Mouse (Mus musculus) CH12.LX (cell line): ENCODE measurements around the gene Arid5b. TPM values are rescaled to one million over a fixed set of nuclear protein-coding genes. Genes with fewer than 3 reads are reported as not detected.

Experiments used
- DNase-seq: peaks from one replicate; pipeline ENCODE4 v3.0.0-alpha.2; 2013; ENCODE audit errors: extremely low read depth
- H3K27ac ChIP-seq: 2 replicates; pipeline ENCODE4 v1.5.1; 2012; ENCODE audit warnings: low read depth, mild to moderate bottlenecking, control low read depth, moderate library complexity; ENCODE audit not compliant: insufficient read depth
- H3K27me3 ChIP-seq: replicated peaks from 2 replicates; pipeline ENCODE3; 2012; ENCODE audit warnings: inconsistent platforms
- H3K36me3 ChIP-seq, 2 experiments: replicated peaks in 1 of 2; 2 replicates each; pipeline versions ENCODE3 to v1.6.1; 2012; ENCODE audit warnings: inconsistent platforms in 1 of 2, low read length in 1 of 2, mild to moderate bottlenecking in 1 of 2, mixed read lengths in 1 of 2, moderate library complexity in 1 of 2; ENCODE audit not compliant: control insufficient read depth in 1 of 2, insufficient read depth in 1 of 2
- H3K4me1 ChIP-seq, 2 experiments: 2 replicates each; pipeline ENCODE4 v1.6.1; 2012; ENCODE audit warnings: inconsistent platforms in 1 of 2, moderate library complexity in 1 of 2; ENCODE audit not compliant: insufficient read depth in 2 of 2, control insufficient read depth in 1 of 2
- H3K4me2 ChIP-seq: 2 replicates; pipeline ENCODE4 v1.6.1; 2012; ENCODE audit warnings: low read depth, mild to moderate bottlenecking, control low read depth; ENCODE audit not compliant: poor library complexity, insufficient read depth, severe bottlenecking
- H3K4me3 ChIP-seq, 3 experiments: fragments of 150-350 bp in 1 of 3; sonication (generic) in 1 of 3; replicated peaks in 1 of 3; 2 replicates each; pipeline versions ENCODE3 to v1.5.1; 2011 to 2012; ENCODE audit warnings: low read depth in 2 of 3, low read length in 2 of 3, mild to moderate bottlenecking in 2 of 3, moderate library complexity in 2 of 3, control low read depth in 1 of 3, improper control_type of control experiment in 1 of 3, inconsistent platforms in 1 of 3, mixed read lengths in 1 of 3; ENCODE audit not compliant: poor library complexity in 1 of 3
- H3K79me2 ChIP-seq: replicated peaks from 2 replicates; pipeline ENCODE4 v1.6.1; 2012; ENCODE audit warnings: mild to moderate bottlenecking, moderate library complexity; ENCODE audit not compliant: control insufficient read depth, poor library complexity, insufficient read depth, severe bottlenecking; ENCODE audit errors: extremely low read depth
- H3K9ac ChIP-seq: 2 replicates; pipeline ENCODE4 v1.6.1; 2012; ENCODE audit warnings: low read depth, mild to moderate bottlenecking, control low read depth, moderate library complexity; ENCODE audit not compliant: insufficient read depth
- H3K9me3 ChIP-seq: replicated peaks from 2 replicates; pipeline ENCODE3; 2012; ENCODE audit warnings: low read length, inconsistent platforms, mixed read lengths
- CHD2 ChIP-seq: IDR thresholded peaks from 2 replicates; pipeline ENCODE4 v1.6.1; 2011; ENCODE audit warnings: low read length, improper control_type of control experiment
- E2F4 ChIP-seq: IDR thresholded peaks from 2 replicates; pipeline ENCODE4 v1.6.1; 2011; ENCODE audit warnings: low read depth, low read length, improper control_type of control experiment; ENCODE audit not compliant: insufficient replicate concordance
- ELF1 ChIP-seq: IDR thresholded peaks from 2 replicates; pipeline ENCODE4 v1.6.1; 2014; ENCODE audit warnings: low read depth, mild to moderate bottlenecking, inconsistent platforms, low read length, improper control_type of control experiment
- ETS1 ChIP-seq: conservative IDR thresholded peaks from 2 replicates; pipeline ENCODE4 v1.6.1; 2012; ENCODE audit warnings: low read depth, mild to moderate bottlenecking, inconsistent platforms, low read length, improper control_type of control experiment, moderate library complexity
- HCFC1 ChIP-seq: IDR thresholded peaks from 2 replicates; pipeline ENCODE4 v1.6.1; 2012; ENCODE audit warnings: low read depth, mild to moderate bottlenecking, inconsistent platforms, low read length, improper control_type of control experiment
- IRF4 ChIP-seq: IDR thresholded peaks from 2 replicates; pipeline ENCODE4 v1.6.1; 2014; ENCODE audit warnings: low read depth, mild to moderate bottlenecking, inconsistent platforms, low read length, improper control_type of control experiment
- JUN ChIP-seq: IDR thresholded peaks from 2 replicates; pipeline ENCODE4 v1.6.1; 2011; ENCODE audit warnings: low read depth, mild to moderate bottlenecking, low read length, improper control_type of control experiment, moderate library complexity; ENCODE audit not compliant: insufficient read depth
- MAFK ChIP-seq: IDR thresholded peaks from 2 replicates; pipeline ENCODE4 v1.6.1; 2011; ENCODE audit warnings: low read length, improper control_type of control experiment; ENCODE audit not compliant: insufficient replicate concordance
- MAZ ChIP-seq: IDR thresholded peaks from 2 replicates; pipeline ENCODE4 v1.6.1; 2012; ENCODE audit warnings: low read depth, mild to moderate bottlenecking, inconsistent platforms, low read length, improper control_type of control experiment, moderate library complexity
- MEF2A ChIP-seq: IDR thresholded peaks from 2 replicates; pipeline ENCODE4 v1.6.1; 2014; ENCODE audit warnings: low read depth, mild to moderate bottlenecking, inconsistent platforms, low read length, improper control_type of control experiment, borderline replicate concordance
- NELFE ChIP-seq: IDR thresholded peaks from 2 replicates; pipeline ENCODE4 v1.6.1; 2011; ENCODE audit warnings: low read depth, low read length, improper control_type of control experiment
- PAX5 ChIP-seq: IDR thresholded peaks from 2 replicates; pipeline ENCODE4 v1.6.1; 2012; ENCODE audit warnings: low read length, inconsistent platforms, mixed read lengths
- TBP ChIP-seq: conservative IDR thresholded peaks from 2 replicates; pipeline ENCODE4 v1.6.1; 2011; ENCODE audit warnings: low read depth, low read length, improper control_type of control experiment
- UBTF ChIP-seq: IDR thresholded peaks from 2 replicates; pipeline ENCODE4 v1.6.1; 2012; ENCODE audit warnings: low read depth, mild to moderate bottlenecking, inconsistent platforms, low read length, improper control_type of control experiment, moderate library complexity
- USF2 ChIP-seq: conservative IDR thresholded peaks from 2 replicates; pipeline ENCODE4 v1.6.1; 2011; ENCODE audit warnings: low read depth, low read length, improper control_type of control experiment
- ZMIZ1 ChIP-seq: IDR thresholded peaks from 2 replicates; pipeline ENCODE4 v1.6.1; 2012; ENCODE audit warnings: low read depth, mild to moderate bottlenecking, inconsistent platforms, low read length, improper control_type of control experiment
- dilution Hi-C: fragments of 300-500 bp; cut with MboI; formaldehyde crosslinking; loops from 2 replicates; pipeline ENCODE4 v1.14.3; 2020; ENCODE audit warnings: low sequenced_read_pairs; ENCODE audit not compliant: extremely low pct_unique_long_range_greater_than_20kb, extremely low pct_ligation_motif_present
- in situ Hi-C: fragments of 300-500 bp; cut with MboI; formaldehyde crosslinking; loops from 3 replicates; pipeline ENCODE4 v1.14.3; 2019; ENCODE audit warnings: low sequenced_read_pairs, low pct_ligation_motif_present, low pct_unique_long_range_greater_than_20kb, mixed read lengths
- polyA plus RNA-seq: library from polyadenylated mRNA; unstranded; fragments of >175 nt; gene quantifications from 2 replicates; pipeline ENCODE4 v1.2.1, GENCODE M21; 2012; ENCODE audit warnings: low read depth; ENCODE audit not compliant: insufficient read length
- total RNA-seq, 2 experiments: library from RNA; depleted of rRNA; stranded (reverse); fragments of 300-350 nt in 1 of 2; fragments of >200 nt in 1 of 2; gene quantifications; 2 replicates each; pipeline ENCODE4 v1.2.3; 2012 to 2014

Gene Arid5b
- total and polyA plus RNA-seq, 3 experiments: 1.1 to 2.6 (median 1.8) TPM

DNA sequence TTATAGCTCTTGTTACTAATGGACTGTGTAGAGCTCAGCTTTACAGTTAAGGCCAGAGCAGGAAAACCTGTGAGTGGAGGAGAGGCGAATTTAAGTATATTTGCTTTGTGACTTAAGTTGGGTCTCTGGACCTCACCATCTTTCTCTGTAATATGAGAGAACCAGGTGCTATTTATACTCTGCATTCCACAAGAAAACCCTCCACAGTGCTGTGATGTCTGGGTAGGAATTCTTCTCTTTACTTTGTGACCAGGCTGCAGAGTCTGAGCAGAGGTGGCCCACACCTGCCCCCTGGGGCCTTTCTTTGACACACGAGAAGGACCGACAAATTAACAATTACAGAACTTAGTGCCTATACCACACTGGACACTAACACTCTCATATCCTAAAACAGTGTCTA, 44.6 kb upstream of the Arid5b start:
- in situ Hi-C loops: no loop called here
- Histone ChIP-seq H3K36me3 (no peaks in the 10 kb centered on the region), H3K4me3 (no peak overlapping the region), H3K4me1 (peaks cover 0 to 3% of the 10 kb centered on the region in 2 experiments; a peak in 1 of 4 replicates), H3K27ac (no peak overlapping the region), H3K9ac (no peak overlapping the region), H3K9me3 (no peaks in the 10 kb centered on the region), H3K27me3 (no peaks in the 10 kb centered on the region), H3K4me2 (no peak overlapping the region), H3K79me2 (no peaks in the 10 kb centered on the region)
- no peak for TF ChIP-seq IRF4
- no peak for TF ChIP-seq MAFK
- TF ChIP-seq NELFE: no peak
- dilution Hi-C loops: no loop called here
- no peak for DNase-seq

DNA sequence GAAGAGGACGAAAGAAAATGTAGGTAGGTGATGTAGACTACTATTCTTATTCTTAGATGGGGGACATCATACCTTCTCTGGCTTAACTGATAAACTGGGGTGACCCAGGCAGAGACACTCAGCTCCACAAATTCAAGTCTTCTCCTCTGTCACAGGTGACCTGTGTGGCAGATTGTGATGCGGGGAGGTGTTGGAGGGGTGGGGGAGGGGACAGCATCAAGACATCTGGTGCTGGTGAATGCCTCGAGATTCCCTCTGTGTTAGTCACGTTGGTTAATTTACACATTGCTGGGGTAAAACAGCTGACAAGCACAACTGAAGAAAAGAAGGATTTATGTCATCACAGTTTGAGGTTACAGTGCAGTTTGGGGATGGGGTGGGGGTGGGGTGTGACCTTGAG, 42.4 kb upstream of the Arid5b start:
- dilution Hi-C loops (no loop called here), in situ Hi-C loops (no loop called here)
- no peak overlapping the region for H3K9ac ChIP-seq
- no peak overlapping the region for H3K4me3 ChIP-seq
- no peaks in the 10 kb centered on the region for H3K4me1 ChIP-seq
- no peaks in the 10 kb centered on the region for H3K36me3 ChIP-seq
- no peak for TF ChIP-seq TBP
- TF ChIP-seq ZMIZ1: no peak
- no peak for TF ChIP-seq JUN
- no peak for TF ChIP-seq PAX5
- no peak for TF ChIP-seq MEF2A
- TF ChIP-seq ELF1: no peak
- no peak for TF ChIP-seq MAZ
- TF ChIP-seq CHD2: no peak
- TF ChIP-seq UBTF: no peak
- TF ChIP-seq ETS1: no peak
- no peak for TF ChIP-seq HCFC1
- no peak for TF ChIP-seq USF2
- TF ChIP-seq E2F4: no peak
- no peak for DNase-seq
- no peaks in the 10 kb centered on the region for H3K79me2 ChIP-seq
- H3K27me3 ChIP-seq: no peaks in the 10 kb centered on the region
- no peaks in the 10 kb centered on the region for H3K9me3 ChIP-seq
- H3K4me2 ChIP-seq: no peak overlapping the region
- H3K27ac ChIP-seq: no peak overlapping the region
